Mouse (Mus musculus): ENCODE data around the gene Gimap4. TPM values are rescaled to one million over a fixed set of nuclear protein-coding genes. Genes with fewer than 3 reads are reported as not detected.

Gene Gimap4
- polyA plus RNA-seq, 1 experiment from 2014 or later: 5.3 TPM

DNA sequence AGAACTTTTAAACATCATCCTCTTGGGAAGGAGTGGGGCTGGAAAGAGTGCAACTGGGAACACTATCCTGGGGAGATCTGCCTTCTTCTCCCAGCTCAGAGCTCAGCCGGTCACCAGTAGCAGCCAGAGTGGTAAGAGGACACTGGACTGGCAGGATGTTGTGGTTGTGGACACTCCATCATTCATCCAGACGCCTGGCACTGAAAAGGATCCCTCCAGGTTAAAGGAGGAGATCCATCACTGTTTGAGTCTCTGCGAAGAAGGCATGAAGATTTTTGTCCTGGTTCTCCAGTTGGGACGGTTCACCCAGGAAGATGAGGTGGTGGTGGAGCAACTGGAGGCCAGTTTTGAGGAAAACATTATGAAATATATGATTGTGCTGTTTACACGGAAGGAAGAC is 25.6 kb upstream of the Gimap4 start:
- 80% methylated on average over 5 of the region's 5 CpGs for WGBS
- no peak for DNase-seq (ENCODE audit: low spot score)
- Histone ChIP-seq H3K4me1 (replicated peaks) (no peaks in the 10 kb centered on the region), H3K9me3 (no peaks in the 10 kb centered on the region), H3K36me3 (no peaks in the 10 kb centered on the region), H3K27ac (no peak overlapping the region), H3K4me3 (no peak overlapping the region), H3K27me3 (ENCODE audit: insufficient read depth, poor library complexity, severe bottlenecking) (no peaks in the 10 kb centered on the region)

DNA sequence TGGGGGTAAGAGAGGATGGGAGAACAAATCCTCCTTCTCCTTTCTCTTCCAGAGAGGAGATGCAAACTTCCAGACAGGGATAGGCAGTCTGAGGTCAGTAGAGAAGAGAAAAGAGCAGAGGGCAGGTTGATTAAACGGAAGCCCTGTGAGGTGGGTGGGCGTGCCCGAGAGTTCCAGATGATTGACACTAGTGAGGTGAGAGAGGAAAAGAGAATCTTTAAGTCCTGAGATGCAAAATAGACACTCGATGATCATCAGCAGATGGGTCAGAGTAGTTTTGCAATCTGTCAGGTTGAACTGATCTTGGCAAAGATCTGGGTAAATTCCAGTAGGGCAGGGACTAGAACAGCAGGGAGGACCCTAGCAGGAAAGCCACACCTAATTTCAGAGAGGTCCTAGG is 19.6 kb upstream of the Gimap4 start:
- Histone ChIP-seq H3K27ac (no peak overlapping the region), H3K4me1 (replicated peaks) (no peaks in the 10 kb centered on the region), H3K9me3 (no peaks in the 10 kb centered on the region), H3K4me3 (no peak overlapping the region), H3K27me3 (ENCODE audit: insufficient read depth, poor library complexity, severe bottlenecking) (no peaks in the 10 kb centered on the region), H3K36me3 (no peaks in the 10 kb centered on the region)
- 76% methylated on average over 4 of the region's 4 CpGs for WGBS
- DNase-seq (ENCODE audit: low spot score): no peak

DNA sequence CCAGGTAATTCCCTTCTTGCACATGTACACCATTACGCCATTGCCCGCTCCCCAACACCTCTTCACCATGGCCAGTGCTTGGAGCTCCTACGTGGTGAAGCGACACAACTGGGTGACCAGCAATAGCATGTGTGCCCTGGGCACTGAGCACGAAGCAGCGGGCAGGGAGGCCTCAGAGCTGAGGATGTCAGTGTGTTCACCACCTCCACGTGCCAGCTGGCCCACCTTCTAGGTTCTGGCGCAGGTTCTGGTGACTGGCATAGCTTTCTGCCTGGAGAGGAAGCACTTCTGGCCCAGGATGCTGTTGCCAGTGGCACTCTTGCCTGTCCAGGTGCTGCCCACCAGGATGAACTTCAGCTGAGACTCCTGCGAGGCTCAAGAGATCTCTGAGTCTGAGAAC is 18.9 kb upstream of the Gimap4 start:
- H3K4me3 ChIP-seq: no peak overlapping the region
- no peaks in the 10 kb centered on the region for H3K36me3 ChIP-seq
- no peaks in the 10 kb centered on the region for H3K27me3 ChIP-seq (ENCODE audit: insufficient read depth, poor library complexity, severe bottlenecking)
- WGBS: 89% methylated on average over 9 of the region's 9 CpGs
- no peaks in the 10 kb centered on the region for H3K4me1 ChIP-seq (replicated peaks)
- no peak overlapping the region for H3K27ac ChIP-seq
- no peak for DNase-seq (ENCODE audit: low spot score)
- no peaks in the 10 kb centered on the region for H3K9me3 ChIP-seq

DNA sequence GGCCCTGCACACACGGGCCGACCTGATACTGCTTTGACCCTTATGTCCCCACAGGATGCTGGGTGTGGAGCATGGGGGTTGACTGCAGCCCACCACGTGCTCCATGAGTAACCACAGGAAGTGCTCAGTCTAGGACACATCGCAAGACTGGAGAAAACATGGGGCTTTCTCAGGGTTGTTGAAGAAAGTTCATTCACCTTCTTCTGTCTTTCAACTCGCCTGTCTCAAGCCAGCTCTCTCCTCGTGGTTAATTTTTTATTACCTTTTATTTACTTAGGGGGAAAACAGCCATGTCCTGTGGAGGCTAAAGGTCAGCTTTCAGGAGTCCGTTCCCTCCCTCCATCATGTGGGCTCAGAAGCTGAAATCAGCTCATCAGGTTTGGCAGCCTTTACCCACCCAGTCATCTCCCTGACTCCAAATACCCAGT is 18.2 kb upstream of the Gimap4 start:
- WGBS: 61% methylated on average over 7 of the region's 7 CpGs
- no peak for DNase-seq (ENCODE audit: low spot score)
- Histone ChIP-seq H3K4me3 (no peak overlapping the region), H3K27me3 (ENCODE audit: insufficient read depth, poor library complexity, severe bottlenecking) (no peaks in the 10 kb centered on the region), H3K27ac (no peak overlapping the region), H3K4me1 (replicated peaks) (no peaks in the 10 kb centered on the region), H3K36me3 (no peaks in the 10 kb centered on the region), H3K9me3 (no peaks in the 10 kb centered on the region)

DNA sequence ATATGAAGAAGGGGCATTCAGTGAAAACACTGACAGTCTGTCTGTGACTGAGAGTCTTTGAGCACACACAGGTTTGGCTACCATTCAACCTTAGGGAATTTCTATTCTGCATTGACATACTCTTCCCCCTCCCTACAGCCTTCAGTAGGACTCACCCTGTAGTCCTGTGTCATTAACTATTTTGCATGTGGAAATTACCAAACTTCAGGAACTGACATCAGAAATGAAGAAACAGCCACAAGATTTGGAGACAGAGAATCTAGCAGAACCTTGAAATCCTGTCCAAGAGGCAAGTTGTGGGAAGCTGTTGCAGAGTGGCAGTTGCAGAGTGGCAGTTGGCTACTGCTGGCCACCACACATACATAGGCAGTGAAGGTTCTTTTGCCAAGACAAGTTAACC is 16.3 kb upstream of the Gimap4 start:
- Histone ChIP-seq H3K36me3 (no peaks in the 10 kb centered on the region), H3K4me1 (replicated peaks) (no peaks in the 10 kb centered on the region), H3K9me3 (no peaks in the 10 kb centered on the region), H3K27ac (no peak overlapping the region), H3K27me3 (ENCODE audit: insufficient read depth, poor library complexity, severe bottlenecking) (no peaks in the 10 kb centered on the region), H3K4me3 (no peak overlapping the region)
- DNase-seq (ENCODE audit: low spot score): no peak

DNA sequence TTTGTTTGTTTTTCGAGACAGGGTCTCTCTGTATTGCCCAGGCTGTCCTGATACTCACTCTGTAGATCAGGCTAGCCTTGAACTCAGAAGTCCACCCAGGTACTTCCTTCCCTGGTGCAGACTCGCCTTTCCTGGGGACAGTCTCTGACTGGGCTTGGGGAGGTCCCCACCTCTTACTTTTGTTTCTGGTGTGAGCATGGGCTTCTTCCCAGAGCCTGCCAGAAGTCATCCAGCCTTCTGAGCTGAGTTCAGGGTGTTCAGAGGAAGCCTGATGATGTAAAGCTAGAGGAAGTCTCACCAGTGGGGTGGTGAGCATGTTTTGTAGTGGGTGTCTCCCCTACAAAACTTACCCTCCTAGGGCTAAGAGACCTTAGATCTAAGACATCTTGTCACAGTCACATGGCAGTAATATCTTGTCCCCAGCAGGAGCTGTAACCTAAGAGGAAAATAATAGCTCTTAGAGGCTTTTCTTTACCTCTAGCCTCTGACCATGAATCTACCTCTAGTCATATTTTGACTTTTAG is 14.8 kb upstream of the Gimap4 start:
- Histone ChIP-seq H3K27me3 (ENCODE audit: insufficient read depth, poor library complexity, severe bottlenecking) (no peaks in the 10 kb centered on the region), H3K4me1 (replicated peaks) (no peaks in the 10 kb centered on the region), H3K36me3 (no peaks in the 10 kb centered on the region), H3K27ac (no peak overlapping the region), H3K9me3 (no peaks in the 10 kb centered on the region), H3K4me3 (no peak overlapping the region)
- DNase-seq (ENCODE audit: low spot score): no peak
- 65% methylated on average over 2 of the region's 2 CpGs for WGBS

DNA sequence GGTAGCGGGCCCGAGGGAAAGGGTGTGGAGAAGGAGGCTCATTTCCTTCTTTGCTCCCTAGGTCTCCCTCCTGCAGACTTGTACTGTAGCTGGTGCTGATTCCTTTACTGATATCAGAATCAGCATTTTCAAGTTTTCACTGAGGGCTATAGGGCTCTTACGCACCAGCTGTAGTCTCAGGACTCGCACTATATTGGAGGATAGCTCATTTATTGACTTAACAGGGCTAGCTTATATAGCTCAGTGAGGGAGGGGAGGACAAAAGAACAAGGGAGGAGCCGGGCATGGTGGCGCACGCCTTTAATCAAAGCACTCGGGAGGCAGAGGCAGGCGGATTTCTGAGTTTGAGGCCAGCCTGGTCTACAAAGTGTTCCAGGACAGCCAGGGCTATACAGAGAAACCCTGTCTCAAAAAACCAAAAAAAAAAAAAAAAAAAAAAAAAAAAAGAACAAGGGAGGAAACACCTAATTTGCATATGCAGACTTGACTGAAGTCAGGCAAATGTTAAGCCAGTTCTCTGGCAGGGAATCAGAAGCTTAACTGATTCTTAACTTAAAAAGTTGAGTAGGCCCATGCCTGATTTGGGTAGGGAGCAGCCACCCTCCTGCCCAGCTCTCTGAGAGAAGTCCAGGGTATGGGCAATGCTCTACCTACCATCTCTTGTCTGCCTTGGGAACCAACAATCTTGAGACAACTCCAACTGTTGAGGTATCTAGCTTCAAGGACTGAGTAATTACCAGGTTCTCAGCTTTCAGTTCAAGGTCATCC is 9.9 kb upstream of the Gimap4 start:
- peaks cover 12% of the 10 kb centered on the region for H3K4me1 ChIP-seq (replicated peaks)
- H3K36me3 ChIP-seq: no peaks in the 10 kb centered on the region
- H3K9me3 ChIP-seq: no peaks in the 10 kb centered on the region
- no peaks in the 10 kb centered on the region for H3K27me3 ChIP-seq (ENCODE audit: insufficient read depth, poor library complexity, severe bottlenecking)
- H3K27ac ChIP-seq: no peak overlapping the region
- 96% methylated on average over 9 of the region's 9 CpGs for WGBS
- no peak overlapping the region for H3K4me3 ChIP-seq
- DNase-seq (ENCODE audit: low spot score): no peak

DNA sequence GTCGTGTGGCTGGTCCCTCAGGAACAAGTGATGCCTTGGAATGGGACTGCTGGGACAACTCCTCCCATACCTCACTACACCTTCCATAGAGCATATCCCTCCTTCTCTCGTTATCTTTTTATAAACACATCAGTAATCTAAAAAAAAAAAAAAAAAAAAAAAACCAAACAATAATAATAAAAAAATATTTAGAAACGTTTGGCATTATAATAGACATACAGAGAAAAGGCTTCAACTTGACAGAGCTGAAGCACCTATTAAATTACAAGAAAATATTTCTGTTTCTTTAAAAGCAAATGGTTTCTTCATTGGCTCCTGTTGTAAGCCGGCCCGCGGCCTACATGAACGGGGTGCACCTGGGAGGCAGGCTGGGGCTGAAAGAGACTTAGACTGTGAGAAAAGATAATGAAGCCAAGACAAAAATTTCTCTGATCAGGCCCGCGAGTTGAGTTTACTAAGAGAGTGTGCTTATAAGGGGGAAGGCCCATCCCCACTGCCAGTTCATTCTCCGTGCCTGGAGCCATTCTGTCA is 8.9 kb upstream of the Gimap4 start:
- no peak for DNase-seq (ENCODE audit: low spot score)
- peak overlapping the region; percentile 37 for H3K4me3 ChIP-seq
- WGBS: 44% methylated on average over 10 of the region's 10 CpGs
- no peaks in the 10 kb centered on the region for H3K27me3 ChIP-seq (ENCODE audit: insufficient read depth, poor library complexity, severe bottlenecking)
- no peaks in the 10 kb centered on the region for H3K9me3 ChIP-seq
- no peaks in the 10 kb centered on the region for H3K36me3 ChIP-seq
- H3K4me1 ChIP-seq (replicated peaks): peaks cover 12% of the 10 kb centered on the region
- H3K27ac ChIP-seq: peak overlapping the region; percentile 74

DNA sequence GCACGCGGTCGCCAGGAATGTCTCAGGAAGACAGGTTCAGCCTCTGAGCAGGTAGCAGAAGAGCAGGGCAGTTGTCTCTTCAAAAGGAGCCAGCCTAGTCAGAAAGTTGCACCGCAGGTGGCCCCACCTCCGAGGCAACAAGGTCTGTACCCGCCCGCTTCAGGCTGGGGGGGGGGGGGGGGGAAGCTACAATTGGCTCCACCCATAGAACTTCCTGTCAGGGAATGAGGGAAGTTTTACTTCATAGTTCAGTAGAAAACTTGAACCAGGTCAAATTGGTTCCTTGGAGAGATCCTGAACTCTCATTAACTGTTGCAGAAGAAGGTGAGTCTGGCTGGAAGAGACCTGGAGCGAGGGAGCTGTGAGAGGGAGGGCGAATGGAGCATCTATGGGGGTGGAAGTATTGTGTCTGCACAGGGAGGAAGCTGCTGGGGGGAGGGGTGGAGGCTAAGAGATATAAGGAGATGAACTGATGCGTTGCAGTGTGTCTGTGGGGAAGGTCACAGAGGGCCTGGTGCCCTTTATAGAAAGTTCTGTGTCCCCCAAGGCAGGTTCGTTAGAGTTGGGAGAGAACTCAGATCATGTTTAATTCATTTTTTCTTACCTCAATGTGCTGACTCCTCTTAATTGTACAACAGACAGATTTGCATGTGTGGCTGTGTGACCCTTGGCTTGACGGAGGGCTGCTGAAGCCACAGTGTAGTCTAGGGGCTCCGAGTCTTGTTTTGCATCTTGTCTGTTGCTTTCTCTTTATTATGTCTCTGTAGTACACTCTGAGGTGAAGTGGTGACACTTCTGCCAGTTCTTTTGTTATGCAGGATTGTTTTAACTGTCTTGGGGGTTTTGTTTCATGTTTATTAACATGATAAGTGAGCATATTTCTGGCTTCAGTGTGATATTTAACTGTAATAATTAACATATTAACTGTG is 8.2 kb upstream of the Gimap4 start, which contains the start of gene Gimap9:
Gimap9 (plus strand) TSS at position 199 of the 929 bp plus-strand sequence.
- Histone ChIP-seq H3K27me3 (ENCODE audit: insufficient read depth, poor library complexity, severe bottlenecking) (no peaks in the 10 kb centered on the region), H3K4me1 (replicated peaks) (peaks cover 12% of the 10 kb centered on the region), H3K27ac (peak within 1 kb of the TSS; percentile 74), H3K4me3 (peak within 1 kb of the TSS; percentile 37), H3K9me3 (no peaks in the 10 kb centered on the region), H3K36me3 (no peaks in the 10 kb centered on the region)
- DNase-seq (ENCODE audit: low spot score): peak; percentile 35
- 16% methylated on average over 13 of the region's 13 CpGs for WGBS

DNA sequence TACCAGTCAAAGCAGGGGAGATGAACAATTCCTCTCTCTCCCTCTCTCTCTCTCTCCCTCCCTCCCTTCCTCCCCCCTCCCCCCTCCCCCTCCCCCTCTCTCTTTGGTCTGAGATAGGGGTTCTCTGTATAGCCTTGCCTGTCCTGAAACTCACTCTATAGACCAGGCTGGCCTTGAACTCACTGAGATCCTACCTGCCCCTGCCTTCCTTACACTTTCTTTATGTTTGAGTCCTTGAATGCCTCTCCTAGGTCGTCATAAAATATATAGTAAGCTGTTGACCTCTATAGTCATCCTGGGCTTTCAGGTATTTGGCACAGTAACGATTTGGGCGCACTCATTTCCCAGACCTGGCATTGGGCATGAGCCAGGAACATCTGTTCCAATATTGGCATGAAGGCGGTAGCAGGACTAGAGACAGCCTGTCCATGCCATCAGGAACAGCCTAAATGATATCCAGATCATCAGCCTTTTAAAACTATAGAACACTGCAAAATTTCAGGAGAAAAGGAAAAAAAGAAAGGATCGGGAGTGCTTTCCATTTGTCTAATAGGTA is 7.4 kb upstream of the Gimap4 start:
- no peak for DNase-seq (ENCODE audit: low spot score)
- 0 out of 2 replicates have a peak overlapping the region, but pooled peaks have one; percentile 74 for H3K27ac ChIP-seq
- 84% methylated on average over 5 of the region's 5 CpGs for WGBS
- no peaks in the 10 kb centered on the region for H3K36me3 ChIP-seq
- no peaks in the 10 kb centered on the region for H3K9me3 ChIP-seq
- H3K27me3 ChIP-seq (ENCODE audit: insufficient read depth, poor library complexity, severe bottlenecking): no peaks in the 10 kb centered on the region
- peaks cover 12% of the 10 kb centered on the region for H3K4me1 ChIP-seq (replicated peaks)
- H3K4me3 ChIP-seq: no peak overlapping the region

DNA sequence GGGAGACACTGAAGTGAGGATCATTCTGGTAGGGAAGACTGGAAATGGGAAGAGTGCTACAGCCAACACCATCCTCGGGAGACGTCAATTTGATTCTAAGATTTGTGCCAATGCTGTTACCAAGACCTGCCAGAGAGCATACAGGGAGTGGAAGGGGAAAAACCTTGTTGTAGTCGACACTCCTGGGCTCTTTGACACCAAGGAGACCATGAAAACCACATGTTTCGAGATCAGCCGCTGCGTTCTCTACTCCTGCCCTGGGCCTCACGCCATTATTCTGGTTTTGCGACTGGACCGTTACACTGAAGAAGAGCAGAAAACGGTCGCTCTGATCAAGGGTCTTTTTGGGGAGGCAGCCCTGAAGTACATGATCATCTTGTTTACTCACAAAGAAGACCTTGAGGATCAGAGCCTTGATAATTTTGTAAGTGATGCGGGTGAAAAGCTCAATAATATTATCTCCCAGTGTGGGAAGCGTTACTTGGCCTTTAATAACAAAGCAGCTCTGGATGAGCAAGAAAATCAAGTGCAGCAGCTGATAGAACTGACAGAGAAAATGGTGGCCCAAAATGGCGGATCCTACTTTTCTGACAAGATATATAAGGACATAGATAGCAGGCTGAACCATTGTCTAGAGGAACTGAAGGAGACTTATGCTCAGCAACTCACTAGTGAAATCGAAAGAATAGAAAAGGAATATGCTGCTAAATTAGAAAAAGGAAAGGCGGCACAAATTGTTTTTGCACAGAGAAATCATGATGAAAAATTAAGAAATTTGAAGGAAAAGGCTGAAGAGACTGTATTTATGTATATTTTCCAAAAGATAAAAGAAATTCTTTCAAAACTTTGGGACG is 6.6 kb upstream of the Gimap4 start:
- no peak for DNase-seq (ENCODE audit: low spot score)
- no peak overlapping the region for H3K4me3 ChIP-seq
- H3K4me1 ChIP-seq (replicated peaks): peaks cover 12% of the 10 kb centered on the region
- H3K27me3 ChIP-seq (ENCODE audit: insufficient read depth, poor library complexity, severe bottlenecking): no peaks in the 10 kb centered on the region
- H3K9me3 ChIP-seq: no peaks in the 10 kb centered on the region
- 93% methylated on average over 17 of the region's 17 CpGs for WGBS
- no peaks in the 10 kb centered on the region for H3K36me3 ChIP-seq
- no peak overlapping the region for H3K27ac ChIP-seq

DNA sequence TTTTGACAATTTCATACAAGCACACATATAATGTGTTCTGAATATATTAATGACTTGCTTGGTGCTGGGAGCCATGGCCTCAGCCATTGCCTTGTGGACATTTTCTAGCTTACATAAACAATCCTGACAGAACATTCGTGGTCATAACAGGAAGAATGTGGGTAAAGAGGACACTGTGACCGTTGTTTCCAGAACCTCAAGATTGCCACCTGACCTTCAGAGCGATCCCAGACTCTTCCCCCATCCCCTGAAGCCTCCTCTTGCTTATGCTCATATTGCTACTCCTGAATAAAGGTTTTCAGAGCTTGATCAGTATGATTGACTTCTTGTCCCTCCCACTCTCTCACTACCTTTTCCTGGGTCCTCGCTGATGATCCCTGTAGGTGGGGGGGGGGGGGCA is 6.0 kb upstream of the Gimap4 start:
- DNase-seq (ENCODE audit: low spot score): no peak
- H3K27ac ChIP-seq: no peak overlapping the region
- peaks cover 12% of the 10 kb centered on the region for H3K4me1 ChIP-seq (replicated peaks)
- H3K36me3 ChIP-seq: no peaks in the 10 kb centered on the region
- WGBS: 77% methylated on average over 4 of the region's 4 CpGs
- no peak overlapping the region for H3K4me3 ChIP-seq
- no peaks in the 10 kb centered on the region for H3K27me3 ChIP-seq (ENCODE audit: insufficient read depth, poor library complexity, severe bottlenecking)
- H3K9me3 ChIP-seq: no peaks in the 10 kb centered on the region
